Mouse (Mus musculus) inflammation-experienced regulatory T-cells, adult 6 months (primary cell): ENCODE measurements around the gene Usf3. TPM values are rescaled to one million over a fixed set of nuclear protein-coding genes. Genes with fewer than 3 reads are reported as not detected.
A peak's percentile ranks its signal among the peaks of the same experiment; 100 is the strongest.

Experiments
- ATAC-seq: one replicate; pipeline ENCODE4 v1.8.0; 2017
- polyA plus RNA-seq, 3 experiments: library from polyadenylated mRNA; unstranded; fragments of 100-300 nt; shearing (Covaris generic); gene quantifications; one replicate each; pipeline ENCODE4 v1.2.1; 2017

The Usf3 gene
- polyA plus RNA-seq, 3 experiments from 2014 or later, result 3.2 to 6.5 (median 5.5) TPM

- ATAC-seq, result no peak
Measured at GRCm38 (mm10) chr16:44173966-44174530, 1.0 kb downstream of the Usf3 start.

- no peak for ATAC-seq
Measured at GRCm38 (mm10) chr16:44175001-44175400, 2.0 kb downstream of the Usf3 start.

GRCm38 (mm10) chr16:44176511-44176910, 3.5 kb downstream of the Usf3 start:
- no peak for ATAC-seq

- ATAC-seq, result no peak
Measured at GRCm38 (mm10) chr16:44178555-44178954, 5.5 kb downstream of the Usf3 start.

- ATAC-seq, result no peak
Measured at GRCm38 (mm10) chr16:44182597-44182996, 9.6 kb downstream of the Usf3 start.

GRCm38 (mm10) chr16:44184769-44185168, 11.7 kb downstream of the Usf3 start:
- ATAC-seq, result no peak

GRCm38 (mm10) chr16:44187172-44187571, 14.1 kb downstream of the Usf3 start:
- ATAC-seq, result no peak

- ATAC-seq, result no peak
Measured at GRCm38 (mm10) chr16:44188766-44189165, 15.7 kb downstream of the Usf3 start.

- peak; percentile 70 for ATAC-seq
Measured at GRCm38 (mm10) chr16:44190032-44190431, 17.0 kb downstream of the Usf3 start.

- ATAC-seq, result no peak
Measured at GRCm38 (mm10) chr16:44190968-44191367, 17.9 kb downstream of the Usf3 start.

- no peak for ATAC-seq
Measured at GRCm38 (mm10) chr16:44199066-44199703, 26.1 kb downstream of the Usf3 start.

- no peak for ATAC-seq
Measured at GRCm38 (mm10) chr16:44200146-44200545, 27.1 kb downstream of the Usf3 start.

- ATAC-seq, result no peak
Measured at GRCm38 (mm10) chr16:44204331-44204730, 31.3 kb downstream of the Usf3 start.

GRCm38 (mm10) chr16:44205973-44206372, 32.9 kb downstream of the Usf3 start:
- no peak for ATAC-seq

- peak; percentile 43 for ATAC-seq
Measured at GRCm38 (mm10) chr16:44210156-44211053, 37.4 kb downstream of the Usf3 start.

GRCm38 (mm10) chr16:44211054-44211414, 38.0 kb downstream of the Usf3 start:
- no peak for ATAC-seq

GRCm38 (mm10) chr16:44212703-44213102, 39.7 kb downstream of the Usf3 start:
- no peak for ATAC-seq

GRCm38 (mm10) chr16:44215513-44215912, 42.5 kb downstream of the Usf3 start:
- no peak for ATAC-seq

GRCm38 (mm10) chr16:44216417-44216816, 43.4 kb downstream of the Usf3 start:
- ATAC-seq, result no peak

GRCm38 (mm10) chr16:44221463-44221862, 48.4 kb downstream of the Usf3 start:
- ATAC-seq, result no peak

- no peak for ATAC-seq
Measured at GRCm38 (mm10) chr16:44226706-44227291, 53.8 kb downstream of the Usf3 start.

GRCm38 (mm10) chr16:44233019-44233418, 60.0 kb downstream of the Usf3 start:
- ATAC-seq, result no peak

- ATAC-seq, result no peak
Measured at GRCm38 (mm10) chr16:44237836-44238235, 64.8 kb downstream of the Usf3 start.
